Mouse (Mus musculus): ENCODE data around the gene Zswim1. TPM values are rescaled to one million over a fixed set of nuclear protein-coding genes. Genes with fewer than 3 reads are reported as not detected.
"Not testable (repeated sequence)": the region's sequence is repeated elsewhere in the genome, so short reads cannot be mapped to it uniquely, and the experiment has no call there.

The Zswim1 gene
- polyA plus RNA-seq, 1 experiment from 2014 or later: 17.3 TPM

GRCm38 (mm10) chr2:164866741-164867551 is 44.5 kb downstream of the Zswim1 start:
- no peak overlapping the region for H3K27ac ChIP-seq
- no peak overlapping the region for H3K4me2 ChIP-seq
- H3K4me3 ChIP-seq (replicated peaks): no peak overlapping the region
- peaks cover 5% of the 10 kb centered on the region; the same call in 1 of the 2 replicates for H3K4me1 ChIP-seq (replicated peaks)
- H3K27me3 ChIP-seq: no peaks in the 10 kb centered on the region
- H3K36me3 ChIP-seq: no peaks in the 10 kb centered on the region
- no peak overlapping the region for H3K9ac ChIP-seq (replicated peaks)
- H3K9me3 ChIP-seq: peaks cover 8% of the 10 kb centered on the region; the same call in 1 of the 2 replicates
- 61% methylated on average over 16 of the region's 16 CpGs for WGBS
- ATAC-seq (ENCODE audit: insufficient number of reproducible peaks, insufficient read depth, low FRiP score, low TSS enrichment, low read depth): no peak

- Histone ChIP-seq H3K27me3 (no peaks in the 10 kb centered on the region), H3K4me1 (replicated peaks) (no peaks in the 10 kb centered on the region), H3K36me3 (no peaks in the 10 kb centered on the region), H3K4me3 (replicated peaks) (no peak overlapping the region), H3K9ac (replicated peaks) (no peak overlapping the region), H3K4me2 (no peak overlapping the region), H3K27ac (no peak overlapping the region), H3K9me3 (peaks cover 8% of the 10 kb centered on the region; the same call in 1 of the 2 replicates)
- no peak for ATAC-seq (ENCODE audit: insufficient number of reproducible peaks, insufficient read depth, low FRiP score, low TSS enrichment, low read depth)
- WGBS: 91% methylated on average over 7 of the region's 7 CpGs
These were observed 45.1 kb downstream of the Zswim1 start for GRCm38 (mm10) chr2:164867566-164867965.

- Histone ChIP-seq H3K4me3 (replicated peaks) (no peak overlapping the region), H3K9me3 (peaks cover 8% of the 10 kb centered on the region; the same call in 1 of the 2 replicates), H3K27me3 (no peaks in the 10 kb centered on the region), H3K27ac (no peak overlapping the region), H3K4me1 (replicated peaks) (no peaks in the 10 kb centered on the region), H3K4me2 (no peak overlapping the region), H3K9ac (replicated peaks) (no peak overlapping the region), H3K36me3 (no peaks in the 10 kb centered on the region)
- ATAC-seq (ENCODE audit: insufficient number of reproducible peaks, insufficient read depth, low FRiP score, low TSS enrichment, low read depth): no peak
- WGBS: 74% methylated on average over 7 of the region's 7 CpGs
These were observed 46.0 kb downstream of the Zswim1 start for GRCm38 (mm10) chr2:164868491-164868890.

GRCm38 (mm10) chr2:164871602-164872303 is 49.3 kb downstream of the Zswim1 start:
- WGBS: 58% methylated on average over 6 of the region's 6 CpGs
- ATAC-seq (ENCODE audit: insufficient number of reproducible peaks, insufficient read depth, low FRiP score, low TSS enrichment, low read depth): no peak
- Histone ChIP-seq H3K4me1 (replicated peaks) (peaks cover 14% of the 10 kb centered on the region; the same call in 1 of the 2 replicates), H3K4me3 (replicated peaks) (no peak overlapping the region), H3K9me3 (peaks cover 8% of the 10 kb centered on the region; the same call in 1 of the 2 replicates), H3K36me3 (no peaks in the 10 kb centered on the region), H3K9ac (replicated peaks) (no peak overlapping the region), H3K27ac (no peak overlapping the region), H3K27me3 (no peaks in the 10 kb centered on the region), H3K4me2 (no peak overlapping the region)

- Histone ChIP-seq H3K4me3 (replicated peaks) (no peak overlapping the region), H3K4me2 (no peak overlapping the region), H3K27ac (no peak overlapping the region), H3K9ac (replicated peaks) (no peak overlapping the region), H3K4me1 (replicated peaks) (peaks cover 27% of the 10 kb centered on the region), H3K36me3 (peaks cover 5% of the 10 kb centered on the region), H3K27me3 (no peaks in the 10 kb centered on the region), H3K9me3 (no peaks in the 10 kb centered on the region)
- 57% methylated on average over 3 of the region's 3 CpGs for WGBS
- ATAC-seq (ENCODE audit: insufficient number of reproducible peaks, insufficient read depth, low FRiP score, low TSS enrichment, low read depth): no peak
These were observed 51.1 kb downstream of the Zswim1 start for GRCm38 (mm10) chr2:164873621-164874020.

GRCm38 (mm10) chr2:164874239-164874769 is 51.8 kb downstream of the Zswim1 start:
- Histone ChIP-seq H3K27me3 (no peaks in the 10 kb centered on the region), H3K36me3 (peaks cover 5% of the 10 kb centered on the region), H3K9ac (replicated peaks) (no peak overlapping the region), H3K4me1 (replicated peaks) (peaks cover 27% of the 10 kb centered on the region), H3K27ac (peak overlapping the region; percentile 56; the same call in 1 of the 2 replicates), H3K9me3 (no peaks in the 10 kb centered on the region), H3K4me3 (replicated peaks) (no peak overlapping the region), H3K4me2 (no peak overlapping the region)
- no peak for ATAC-seq (ENCODE audit: insufficient number of reproducible peaks, insufficient read depth, low FRiP score, low TSS enrichment, low read depth)
- WGBS: 44% methylated on average over 1 of the region's 1 CpGs

GRCm38 (mm10) chr2:164875648-164876047 is 53.2 kb downstream of the Zswim1 start:
- 51% methylated on average over 2 of the region's 2 CpGs for WGBS
- H3K36me3 ChIP-seq; H3K4me3 ChIP-seq (replicated peaks); H3K27me3 ChIP-seq; H3K9ac ChIP-seq (replicated peaks); ATAC-seq (ENCODE audit: insufficient number of reproducible peaks, insufficient read depth, low FRiP score, low TSS enrichment, low read depth); H3K9me3 ChIP-seq; H3K27ac ChIP-seq; H3K4me2 ChIP-seq: not testable (repeated sequence)
- H3K4me1 ChIP-seq (replicated peaks): peaks cover 33% of the 10 kb centered on the region

Other genes with a start within 250 kb of the Zswim1 start
- not detected in 2 replicates for gene Spint3, start 249.2 kb upstream of the Zswim1 start, polyA plus RNA-seq (2016; fragmentation: Nextera tagmentation; extraction: Ambion mirVana)
- 0.28 TPM in 1 of 2 replicates, not detected in the other for gene Wfdc6a, start 237.2 kb upstream of the Zswim1 start, polyA plus RNA-seq (2016; fragmentation: Nextera tagmentation; extraction: Ambion mirVana)
- not detected in 2 replicates for gene Eppin, start 229.1 kb upstream of the Zswim1 start, polyA plus RNA-seq (2016; fragmentation: Nextera tagmentation; extraction: Ambion mirVana)
- not detected in 2 replicates for gene Wfdc6b, start 209.2 kb upstream of the Zswim1 start, polyA plus RNA-seq (2016; fragmentation: Nextera tagmentation; extraction: Ambion mirVana)
- gene Wfdc8, start 209.1 kb upstream of the Zswim1 start, polyA plus RNA-seq (2016; fragmentation: Nextera tagmentation; extraction: Ambion mirVana): not detected in 2 replicates
- gene Wfdc16, start 183.9 kb upstream of the Zswim1 start, polyA plus RNA-seq (2016; fragmentation: Nextera tagmentation; extraction: Ambion mirVana): not detected in 2 replicates
- gene Wfdc10, start 166.6 kb upstream of the Zswim1 start, polyA plus RNA-seq (2016; fragmentation: Nextera tagmentation; extraction: Ambion mirVana): not detected in 2 replicates
- not detected in 2 replicates for gene Wfdc9, start 166.1 kb upstream of the Zswim1 start, polyA plus RNA-seq (2016; fragmentation: Nextera tagmentation; extraction: Ambion mirVana)
- not detected in 2 replicates for gene Wfdc11, start 148.6 kb upstream of the Zswim1 start, polyA plus RNA-seq (2016; fragmentation: Nextera tagmentation; extraction: Ambion mirVana)
- gene Wfdc13, start 137.6 kb upstream of the Zswim1 start, polyA plus RNA-seq (2016; fragmentation: Nextera tagmentation; extraction: Ambion mirVana): not detected in 2 replicates
- not detected in 2 replicates for gene Spint4, start 124.2 kb upstream of the Zswim1 start, polyA plus RNA-seq (2016; fragmentation: Nextera tagmentation; extraction: Ambion mirVana)
- gene Spint5, start 107.4 kb upstream of the Zswim1 start, polyA plus RNA-seq (2016; fragmentation: Nextera tagmentation; extraction: Ambion mirVana): not detected in 2 replicates
- gene Wfdc3, start 76.8 kb upstream of the Zswim1 start, polyA plus RNA-seq (2016; fragmentation: Nextera tagmentation; extraction: Ambion mirVana): 0.61 and 0.91 TPM in 2 replicates
- 95.9 and 105 TPM in 2 replicates for gene Dnttip1, start 76.7 kb upstream of the Zswim1 start, polyA plus RNA-seq (2016; fragmentation: Nextera tagmentation; extraction: Ambion mirVana)
- 558 and 599 TPM in 2 replicates for gene Ube2c, start 52.8 kb upstream of the Zswim1 start, polyA plus RNA-seq (2016; fragmentation: Nextera tagmentation; extraction: Ambion mirVana)
- 73.9 and 74.6 TPM in 2 replicates for gene Tnnc2, start 42.7 kb upstream of the Zswim1 start, polyA plus RNA-seq (2016; fragmentation: Nextera tagmentation; extraction: Ambion mirVana)
- 19.0 and 19.2 TPM in 2 replicates for gene Snx21, start 36.9 kb upstream of the Zswim1 start, polyA plus RNA-seq (2016; fragmentation: Nextera tagmentation; extraction: Ambion mirVana)
- gene Acot8, start 17.8 kb upstream of the Zswim1 start, polyA plus RNA-seq (2016; fragmentation: Nextera tagmentation; extraction: Ambion mirVana): 13.8 and 14.0 TPM in 2 replicates
- gene Zswim3, start 17.6 kb upstream of the Zswim1 start, polyA plus RNA-seq (2016; fragmentation: Nextera tagmentation; extraction: Ambion mirVana): 8.5 TPM in 2 replicates
- gene Spata25, start 5.9 kb downstream of the Zswim1 start, polyA plus RNA-seq (2016; fragmentation: Nextera tagmentation; extraction: Ambion mirVana): not detected in 2 replicates
- 103 and 107 TPM in 2 replicates for gene Ctsa, start 10.2 kb downstream of the Zswim1 start, polyA plus RNA-seq (2016; fragmentation: Nextera tagmentation; extraction: Ambion mirVana)
- 6.3 and 6.8 TPM in 2 replicates for gene Neurl2, start 10.8 kb downstream of the Zswim1 start, polyA plus RNA-seq (2016; fragmentation: Nextera tagmentation; extraction: Ambion mirVana)
- 32.6 and 37.0 TPM in 2 replicates for gene Pltp, start 35.0 kb downstream of the Zswim1 start, polyA plus RNA-seq (2016; fragmentation: Nextera tagmentation; extraction: Ambion mirVana)
- 82.6 and 97.6 TPM in 2 replicates for gene Pcif1, start 56.6 kb downstream of the Zswim1 start, polyA plus RNA-seq (2016; fragmentation: Nextera tagmentation; extraction: Ambion mirVana)
- 14.4 and 17.4 TPM in 2 replicates for gene Zfp335, start 89.1 kb downstream of the Zswim1 start, polyA plus RNA-seq (2016; fragmentation: Nextera tagmentation; extraction: Ambion mirVana)
- gene Mmp9, start 118.1 kb downstream of the Zswim1 start, polyA plus RNA-seq (2016; fragmentation: Nextera tagmentation; extraction: Ambion mirVana): 1.9 and 2.9 TPM in 2 replicates
- gene Slc12a5, start 138.1 kb downstream of the Zswim1 start, polyA plus RNA-seq (2016; fragmentation: Nextera tagmentation; extraction: Ambion mirVana): 1.5 and 1.6 TPM in 2 replicates
- gene Ncoa5, start 212.2 kb downstream of the Zswim1 start, polyA plus RNA-seq (2016; fragmentation: Nextera tagmentation; extraction: Ambion mirVana): 117 and 125 TPM in 2 replicates
- 5.5 and 7.8 TPM in 2 replicates for gene Cd40, start 232.9 kb downstream of the Zswim1 start, polyA plus RNA-seq (2016; fragmentation: Nextera tagmentation; extraction: Ambion mirVana)

Measured in limb, embryonic 12.5 days (tissue).